Mouse (Mus musculus): ENCODE measurements around the gene Aldh1a1. TPM values are rescaled to one million over a fixed set of nuclear protein-coding genes. Genes with fewer than 3 reads are reported as not detected.

The Aldh1a1 gene
- 156 TPM for polyA plus RNA-seq (2014; fragmentation: Illumina TruSeq; extraction: RNeasy Lipid Tissue Mini Kit (QIAGEN cat#74804); ENCODE audit: low read depth, low replicate concordance)

DNA sequence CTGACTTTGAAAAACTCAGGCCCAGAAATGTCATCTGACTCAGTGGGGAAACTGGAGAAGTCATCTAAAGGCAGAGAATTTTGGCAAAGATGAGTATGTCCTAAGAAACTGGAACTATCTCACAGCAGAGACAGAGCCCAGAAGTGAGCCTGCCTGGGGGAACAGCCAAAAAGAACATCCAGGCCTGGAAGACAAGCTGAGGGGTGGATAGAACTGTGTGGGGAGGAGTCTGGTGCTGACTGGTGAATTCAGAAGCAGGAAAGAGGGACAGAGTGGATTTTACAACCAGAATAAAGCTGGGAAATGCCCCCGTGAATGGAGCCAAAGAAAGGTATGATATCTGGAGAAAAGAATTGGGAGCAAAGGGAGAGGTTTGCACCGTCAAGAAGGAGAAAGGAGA, at the start of gene Aldh1a1:
TSS of gene Aldh1a1 (plus strand) at position 225 of the 400 bp plus-strand sequence.

Other genes with a start within 250 kb of the Aldh1a1 start
- gene Anxa1, start 101.8 kb upstream of the Aldh1a1 start, polyA plus RNA-seq (2014; fragmentation: Illumina TruSeq; extraction: RNeasy Lipid Tissue Mini Kit (QIAGEN cat#74804); ENCODE audit: low read depth, low replicate concordance), result 420 TPM
- 24.1 TPM for gene Aldh1a7, start 234.8 kb downstream of the Aldh1a1 start, polyA plus RNA-seq (2014; fragmentation: Illumina TruSeq; extraction: RNeasy Lipid Tissue Mini Kit (QIAGEN cat#74804); ENCODE audit: low read depth, low replicate concordance)

Data from sigmoid colon, adult 10 weeks (tissue).